Comparison of ENCODE assay signal across 11 mouse cellular contexts in the genomic region with DNA sequence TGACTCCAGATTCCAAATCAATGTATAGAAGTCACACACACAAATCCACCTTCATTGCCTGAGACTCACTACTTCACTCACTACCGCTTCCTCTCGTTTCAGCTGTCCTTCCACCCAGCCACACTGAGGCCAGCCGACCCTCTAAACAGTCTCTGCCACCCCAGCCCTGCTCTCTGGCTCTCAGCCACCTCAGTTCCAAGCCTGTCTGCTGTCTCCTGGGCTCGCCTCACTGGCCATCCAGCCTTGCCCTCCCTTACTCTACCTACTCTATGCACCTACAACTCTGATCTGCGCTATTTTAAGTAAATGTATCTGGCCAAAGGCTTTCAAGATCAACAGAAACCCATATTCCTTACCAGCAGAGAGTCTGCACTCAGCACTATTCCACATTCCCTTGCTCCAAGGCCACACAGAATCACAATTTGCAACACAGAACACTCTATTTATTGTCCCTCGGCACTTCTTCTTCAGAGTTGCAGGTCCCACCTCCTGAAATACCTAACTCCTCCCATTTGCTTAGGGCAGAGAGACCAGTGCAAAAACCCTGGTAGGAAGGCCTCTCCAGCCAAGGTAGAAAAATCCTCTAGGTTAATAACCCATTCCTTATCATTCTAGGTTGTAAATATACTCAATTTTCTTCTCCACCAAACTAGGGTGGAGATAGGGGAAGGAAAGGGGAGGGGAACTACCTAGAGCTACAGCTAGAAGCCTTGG. TPM values are rescaled to one million over a fixed set of nuclear protein-coding genes. Genes with fewer than 3 reads are reported as not detected.
DNase-seq lines count a peak whose midpoint lies in the region; ATAC-seq and TF ChIP-seq lines count a peak whose summit lies in the region.
"Had no signal": no experiment of that assay in that cellular context is flagged by ENCODE, and none has a peak within 500 bp of the region (broad histone marks: within the 10 kb centered on the region; RNA-seq: fewer than 3 reads in every experiment).

No protein-coding gene starts in this region.

- H3K9ac ChIP-seq in heart, embryonic 11.5 days (ENCODE audit: low read depth, low read length): no peak overlapping the region
- peak overlapping the region; percentile 40; the same call in 1 of the 2 replicates for H3K9ac ChIP-seq in heart, postnatal 0 days (replicated peaks; ENCODE audit: low read depth, low read length)
- H3K9ac ChIP-seq in forebrain, postnatal 0 days: no peak overlapping the region
- H3K9ac ChIP-seq: neural tube, embryonic 13.5 days had no signal

- TF ChIP-seq EP300 in heart, postnatal 0 days (IDR thresholded peaks at IDR 0.05; ENCODE audit: low read depth): no peak

- ATAC-seq in heart, embryonic 11.5 days (replicated peaks; ENCODE audit: insufficient number of reproducible peaks, low FRiP score, low TSS enrichment): no peak
- 0 out of 2 replicates have a peak, but pooled peaks have one; percentile 18 for ATAC-seq in heart, postnatal 0 days (ENCODE audit: insufficient read depth, low read depth)
- no peak for ATAC-seq in forebrain, postnatal 0 days

- peaks cover 19% of the 10 kb centered on the region for H3K4me1 ChIP-seq in heart, embryonic 11.5 days (ENCODE audit: control insufficient read depth, insufficient read depth, low read length)
- H3K4me1 ChIP-seq in heart, postnatal 0 days (ENCODE audit: control insufficient read depth, insufficient read depth): peaks cover 15% of the 10 kb centered on the region
- 0 out of 2 replicates have a peak, but pooled peaks cover 5% of the 10 kb centered on the region for H3K4me1 ChIP-seq in forebrain, postnatal 0 days (ENCODE audit: insufficient read depth)

- no peaks in the 10 kb centered on the region for H3K9me3 ChIP-seq in heart, embryonic 11.5 days (replicated peaks; ENCODE audit: control insufficient read depth, low read length)
- H3K9me3 ChIP-seq in heart, postnatal 0 days (replicated peaks; ENCODE audit: control insufficient read depth, low read length): no peaks in the 10 kb centered on the region
- H3K9me3 ChIP-seq in forebrain, postnatal 0 days (ENCODE audit: low read length): no peaks in the 10 kb centered on the region
- H3K9me3 ChIP-seq: neural tube, embryonic 13.5 days had no signal

- H3K4me2 ChIP-seq in heart, embryonic 11.5 days: peak overlapping the region; percentile 11
- peak overlapping the region; percentile 39 for H3K4me2 ChIP-seq in heart, postnatal 0 days (ENCODE audit: low read depth, low read length)
- H3K4me2 ChIP-seq in forebrain, postnatal 0 days (ENCODE audit: low read depth): no peak overlapping the region
- H3K4me2 ChIP-seq: neural tube, embryonic 13.5 days had no signal

- intact Hi-C loops in heart, postnatal 36 days (cut with DNase I): no loop called here

- DNase-seq in heart, postnatal 36 days: no peak
- DNase-seq in ovary, postnatal 36 days (ENCODE audit: low spot score): peak; percentile 11
- DNase-seq in ovary, adult 18-20 months (ENCODE audit: low spot score): no peak
- peak; percentile 24 for DNase-seq in heart, postnatal 0 days (ENCODE audit: low spot score)
- no peak for DNase-seq in urinary bladder, adult 2 months (ENCODE audit: low spot score)
- DNase-seq in embryo, embryonic 10.5 days (ENCODE audit: low spot score): no peak
- DNase-seq in forebrain, postnatal 0 days: no peak
- DNase-seq: right cerebral cortex, postnatal 4 days; thymus, postnatal 4 days had no signal

- TF ChIP-seq CTCF in heart, postnatal 0 days (IDR thresholded peaks at IDR 0.05; ENCODE audit: low read depth): no peak
- TF ChIP-seq CTCF in forebrain, postnatal 0 days (IDR thresholded peaks at IDR 0.05; ENCODE audit: low read depth): no peak

- H3K4me3 ChIP-seq in heart, embryonic 11.5 days (ENCODE audit: low read depth, low read length): no peak overlapping the region
- no peak overlapping the region for H3K4me3 ChIP-seq in heart, postnatal 0 days (ENCODE audit: low read depth, low read length)
- H3K4me3 ChIP-seq in forebrain, postnatal 0 days (ENCODE audit: low read depth, low read length): no peak overlapping the region
- H3K4me3 ChIP-seq: neural tube, embryonic 13.5 days had no signal

- H3K27ac ChIP-seq in heart, embryonic 11.5 days (ENCODE audit: low read depth, low read length): peak overlapping the region; percentile 60
- peak overlapping the region; percentile 74 for H3K27ac ChIP-seq in heart, postnatal 0 days (ENCODE audit: low read depth)
- no peak overlapping the region for H3K27ac ChIP-seq in forebrain, postnatal 0 days (ENCODE audit: low read depth, low read length)
- H3K27ac ChIP-seq: neural tube, embryonic 13.5 days had no signal

- no peaks in the 10 kb centered on the region for H3K27me3 ChIP-seq in heart, embryonic 11.5 days (ENCODE audit: control insufficient read depth, insufficient read depth, low read length)
- H3K27me3 ChIP-seq in heart, postnatal 0 days (ENCODE audit: control insufficient read depth, insufficient read depth, low read length): no peaks in the 10 kb centered on the region
- no peaks in the 10 kb centered on the region for H3K27me3 ChIP-seq in forebrain, postnatal 0 days (ENCODE audit: insufficient read depth, low read length)
- H3K27me3 ChIP-seq: neural tube, embryonic 13.5 days had no signal

- H3K36me3 ChIP-seq in heart, embryonic 11.5 days (ENCODE audit: control insufficient read depth, insufficient read depth, low read length): peaks cover 9% of the 10 kb centered on the region
- H3K36me3 ChIP-seq in heart, postnatal 0 days (replicated peaks; ENCODE audit: control insufficient read depth, insufficient read depth, low read length): peaks cover 15% of the 10 kb centered on the region; the same call in 1 of the 2 replicates
- peaks cover 8% of the 10 kb centered on the region; the same call in 1 of the 2 replicates for H3K36me3 ChIP-seq in forebrain, postnatal 0 days (ENCODE audit: insufficient read depth)

- 61% methylated on average over 6 of the region's 6 CpGs for WGBS in heart, embryonic 11.5 days (ENCODE audit: insufficient replicate concordance)
- WGBS in heart, postnatal 0 days: 34% methylated on average over 6 of the region's 6 CpGs
- WGBS in forebrain, postnatal 0 days: 77% methylated on average over 6 of the region's 6 CpGs

RNA-seq across cellular contexts. Expression of a gene that starts 6.7 kb away (rescaled TPM):
- polyA plus RNA-seq in heart, embryonic 11.5 days (2014; fragmentation: Nextera tagmentation; extraction: Ambion mirVana): 6.1 and 13.8 TPM in 2 replicates
- 10 to 100 TPM; 18.9 to 21.1 TPM for total RNA-seq in heart, postnatal 36 days (2021)
- total RNA-seq in heart, postnatal 0 days (2014; rRNA removed; ENCODE audit: low replicate concordance): 7.3 and 8.3 TPM in 2 replicates
- polyA plus RNA-seq in heart, postnatal 0 days (2015; fragmentation: Nextera tagmentation; extraction: Ambion mirVana): 5.8 TPM in 2 replicates
- 7.6 and 8.4 TPM in 2 replicates for polyA plus RNA-seq in urinary bladder, adult 2 months (2012; rRNA removed)
- 9.1 and 11.9 TPM in 2 replicates for total RNA-seq in forebrain, postnatal 0 days (2014; rRNA removed)
- 2.5 and 5.7 TPM in 2 replicates for polyA plus RNA-seq in forebrain, postnatal 0 days (2015; fragmentation: Nextera tagmentation; extraction: Ambion mirVana)

Comparison
In these comparisons a context has a peak if more than half of its experiments do, and no peak if none do; other contexts are left out.
1. DNase-seq: peak in ovary, postnatal 36 days (single experiment) and heart, postnatal 0 days (single experiment); none in heart, postnatal 36 days (0 of 2), ovary, adult 18-20 months (single experiment), urinary bladder, adult 2 months (single experiment), embryo, embryonic 10.5 days (single experiment) and forebrain, postnatal 0 days (single experiment).